Mouse (Mus musculus): ENCODE data around the gene Iqcf6.
A peak's percentile ranks its signal among the peaks of the same experiment; 100 is the strongest.

The Iqcf6 gene

GRCm38 (mm10) chr9:106656820-106657219 lies 30.4 kb downstream of the Iqcf6 start:
- DNase-seq (ENCODE audit: low spot score in 2 of 2), result no peak

DNA sequence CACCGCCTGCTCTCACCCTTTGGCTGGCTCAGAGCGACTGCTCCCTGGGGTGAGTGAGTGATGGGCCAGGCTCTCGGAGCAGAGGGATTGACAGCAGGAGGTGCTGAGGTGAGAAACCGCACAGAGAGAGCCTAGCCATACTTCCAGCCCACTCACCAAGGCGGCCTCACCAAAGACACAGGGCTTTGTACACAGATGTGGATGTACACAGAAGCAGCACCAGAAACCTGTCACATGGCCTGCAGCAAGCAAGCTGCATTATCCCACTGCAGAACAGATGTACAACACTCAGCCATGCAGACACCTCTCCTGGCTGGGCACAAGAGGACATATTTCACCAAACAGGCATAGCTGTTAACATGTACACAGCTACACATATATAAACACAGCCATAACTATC lies 31.2 kb downstream of the Iqcf6 start:
- no peak for DNase-seq (ENCODE audit: low spot score in 2 of 2)

DNA sequence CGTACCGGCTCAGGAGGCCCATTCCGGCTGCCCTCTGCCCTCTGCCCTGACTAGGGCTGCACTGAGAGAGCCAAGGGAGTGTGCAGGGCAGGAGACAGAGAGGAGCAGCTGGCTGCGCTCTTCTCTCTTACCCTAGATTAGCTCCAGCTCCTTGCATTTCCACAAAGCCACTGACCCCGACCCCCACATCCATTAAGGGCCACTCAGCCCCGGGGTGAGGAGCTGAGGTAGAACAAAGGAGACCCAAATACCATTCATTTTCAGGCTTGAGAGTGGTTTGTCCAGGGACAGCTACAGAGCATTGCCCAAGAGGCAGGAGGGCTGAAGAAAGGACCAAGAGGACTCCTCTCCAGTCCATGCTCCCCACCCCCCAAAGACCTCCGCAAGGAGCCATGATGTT lies 33.1 kb downstream of the Iqcf6 start:
- no peak for DNase-seq (ENCODE audit: low spot score in 2 of 2)

GRCm38 (mm10) chr9:106659935-106660334 lies 33.6 kb downstream of the Iqcf6 start:
- no peak for DNase-seq (ENCODE audit: low spot score in 2 of 2)

GRCm38 (mm10) chr9:106663200-106663599 lies 36.8 kb downstream of the Iqcf6 start:
- DNase-seq (ENCODE audit: low spot score in 2 of 2), result no peak

DNA sequence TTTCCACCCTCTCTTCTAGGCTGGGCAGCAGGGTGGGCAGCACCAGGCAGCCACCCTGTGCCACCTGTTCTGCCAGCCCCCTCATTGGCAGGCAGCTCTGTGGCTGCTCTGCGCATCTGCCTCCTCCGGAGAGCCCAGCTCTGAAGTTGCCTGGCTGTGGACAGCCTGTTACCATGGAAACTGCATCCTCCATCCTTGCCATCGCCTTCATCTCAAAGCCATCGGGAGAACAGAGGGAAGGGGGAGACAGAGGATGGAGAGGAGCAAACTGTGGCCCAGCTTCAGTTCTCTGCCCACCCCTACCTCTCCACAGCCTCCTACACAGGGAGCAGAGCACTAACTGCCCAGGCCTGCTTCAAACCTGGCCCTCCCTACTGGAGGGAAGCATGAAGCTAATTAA lies 38.1 kb downstream of the Iqcf6 start:
- no peak for DNase-seq (ENCODE audit: low spot score in 2 of 2)

- no peak for DNase-seq (ENCODE audit: low spot score in 2 of 2)
These were observed 38.5 kb downstream of the Iqcf6 start for GRCm38 (mm10) chr9:106664856-106665255.

DNA sequence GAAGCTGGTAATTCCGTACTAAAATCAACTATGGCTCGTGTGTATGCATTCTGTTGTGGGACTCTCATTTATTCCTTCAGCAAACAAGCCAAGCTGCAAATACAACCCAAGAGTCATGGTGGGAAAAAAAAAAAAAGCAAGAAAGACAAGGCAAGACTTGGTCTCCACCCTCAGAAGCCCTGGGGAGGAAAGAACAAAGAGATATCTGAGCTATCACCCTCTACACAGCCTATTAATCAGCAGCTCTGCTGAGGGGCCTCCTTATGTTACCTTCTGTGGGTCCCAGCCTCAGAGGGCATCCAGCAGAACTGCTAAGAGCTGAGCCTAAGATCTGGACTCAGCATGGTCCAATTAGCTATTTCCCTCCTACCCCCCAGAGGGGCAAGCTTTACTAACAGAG lies 47.5 kb downstream of the Iqcf6 start:
- no peak for DNase-seq (ENCODE audit: low spot score in 2 of 2)

DNA sequence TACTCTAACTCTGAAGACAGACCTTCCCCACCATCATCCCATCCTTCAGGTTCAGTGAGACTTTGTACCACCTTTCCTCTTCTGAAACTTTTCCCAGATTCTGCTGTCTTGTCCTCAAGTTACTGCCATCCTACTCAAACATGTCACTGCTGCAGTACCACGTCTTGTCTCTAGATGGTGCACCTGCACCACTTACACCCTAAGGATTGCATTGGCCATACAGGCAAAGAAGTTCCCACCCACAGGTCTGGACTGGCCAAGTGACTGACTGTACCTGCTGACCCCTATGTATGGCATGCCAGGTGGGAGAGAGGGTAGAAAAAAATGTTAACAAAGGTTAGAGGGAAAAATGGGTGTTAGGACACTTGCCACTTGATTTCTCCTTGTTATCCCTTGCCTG lies 49.1 kb downstream of the Iqcf6 start:
- DNase-seq (ENCODE audit: low spot score in 2 of 2), result peak; percentile 70 to 80

DNA sequence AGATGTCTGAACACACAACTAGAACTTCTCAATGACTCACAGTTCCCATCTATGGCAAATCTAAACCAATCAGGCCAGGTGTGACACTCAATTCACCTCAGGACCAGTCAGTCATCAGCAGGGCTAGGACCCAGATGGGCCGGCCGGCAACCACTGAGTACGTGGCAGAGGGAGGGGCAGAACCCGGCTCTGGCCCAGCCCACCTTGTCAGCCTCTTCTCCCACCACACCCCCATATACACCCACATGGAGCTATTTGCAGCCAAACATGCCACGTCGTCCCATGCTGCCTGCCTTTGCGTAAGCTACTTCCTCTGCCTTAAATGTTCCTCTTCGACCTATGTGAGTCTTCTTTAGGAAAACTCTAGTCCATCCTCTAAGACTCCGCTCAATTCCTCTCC lies 49.6 kb downstream of the Iqcf6 start:
- DNase-seq (ENCODE audit: low spot score in 2 of 2), result no peak

DNA sequence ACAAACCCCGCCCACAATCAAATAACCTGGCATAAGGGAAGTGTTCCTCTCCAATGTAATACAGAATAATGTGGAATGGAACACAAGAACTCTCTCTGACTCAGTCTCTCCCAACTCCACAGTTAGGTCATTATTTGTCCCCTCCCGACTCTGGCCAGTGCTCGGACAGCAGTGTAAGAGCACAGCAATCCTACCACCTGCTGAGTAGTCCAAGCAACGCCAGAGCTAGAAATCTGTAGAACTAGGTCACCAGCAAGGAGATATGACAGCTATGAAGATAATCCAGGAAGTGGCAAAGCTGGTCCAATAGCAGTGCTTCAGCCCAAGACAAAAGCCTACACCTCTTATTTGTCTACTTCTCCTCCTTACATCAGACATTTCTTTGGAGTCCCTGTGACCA lies 50.2 kb downstream of the Iqcf6 start:
- no peak for DNase-seq (ENCODE audit: low spot score in 2 of 2)

Data from spleen, postnatal 10 days (tissue).